Mouse (Mus musculus) thymus, adult 2 months (tissue): ENCODE data around the gene Mill2. TPM values are rescaled to one million over a fixed set of nuclear protein-coding genes. Genes with fewer than 3 reads are reported as not detected.

Source experiments
- DNase-seq: peaks from one replicate; pipeline ENCODE4 v3.0.0; 2021
- H3K27ac ChIP-seq: fragments of 200-500 bp; 2 replicates; pipeline ENCODE4 v1.5.1; 2012; ENCODE audit warnings: low read length, control low read depth; ENCODE audit not compliant: control insufficient read depth, insufficient read depth
- H3K27me3 ChIP-seq: fragments of 200-500 bp; 2 replicates; pipeline ENCODE4 v1.6.1; 2012; ENCODE audit warnings: mild to moderate bottlenecking, low read length, moderate library complexity, mixed read lengths; ENCODE audit not compliant: control insufficient read depth, insufficient read depth
- H3K36me3 ChIP-seq: fragments of 200-500 bp; 2 replicates; pipeline ENCODE4 v1.6.1; 2012; ENCODE audit warnings: mild to moderate bottlenecking, low read length, moderate library complexity; ENCODE audit not compliant: control insufficient read depth, insufficient read depth
- H3K4me1 ChIP-seq: fragments of 200-500 bp; replicated peaks from 2 replicates; pipeline ENCODE4 v1.6.1; 2012; ENCODE audit warnings: low read length; ENCODE audit not compliant: control insufficient read depth, insufficient read depth
- H3K4me3 ChIP-seq: fragments of 200-500 bp; 2 replicates; pipeline ENCODE4 v1.5.1; 2012; ENCODE audit warnings: mild to moderate bottlenecking, low read length, control low read depth, moderate library complexity; ENCODE audit not compliant: control insufficient read depth, insufficient read depth
- CTCF ChIP-seq: fragments of 200-500 bp; IDR thresholded peaks from 2 replicates; pipeline ENCODE4 v1.5.1; 2012; ENCODE audit warnings: mild to moderate bottlenecking, control low read depth, low read length, moderate library complexity, borderline replicate concordance; ENCODE audit not compliant: control insufficient read depth, poor library complexity, insufficient read depth; ENCODE audit errors: extremely low read depth
- POLR2A ChIP-seq: fragments of 200-500 bp; IDR thresholded peaks from 2 replicates; pipeline ENCODE4 v1.6.1; 2012; ENCODE audit warnings: mild to moderate bottlenecking, low read length, control low read depth, moderate library complexity; ENCODE audit not compliant: control insufficient read depth, poor library complexity, insufficient read depth; ENCODE audit errors: extremely low read depth
- WGBS: fragments of 180-500 bp; shearing (Covaris S2); methylation state at CpG from one replicate; pipeline ENCODE4 v1.1.7; 2018; 5-methylcytosine and 5-hydroxymethylcytosine counted together
- polyA plus RNA-seq: library from polyadenylated mRNA; depleted of rRNA; stranded (reverse); fragments of >200 nt; gene quantifications from 2 replicates; pipeline ENCODE4 v1.2.3, GENCODE M21; 2012

Gene Mill2
- polyA plus RNA-seq, 1 experiment = 1.6 TPM

DNA sequence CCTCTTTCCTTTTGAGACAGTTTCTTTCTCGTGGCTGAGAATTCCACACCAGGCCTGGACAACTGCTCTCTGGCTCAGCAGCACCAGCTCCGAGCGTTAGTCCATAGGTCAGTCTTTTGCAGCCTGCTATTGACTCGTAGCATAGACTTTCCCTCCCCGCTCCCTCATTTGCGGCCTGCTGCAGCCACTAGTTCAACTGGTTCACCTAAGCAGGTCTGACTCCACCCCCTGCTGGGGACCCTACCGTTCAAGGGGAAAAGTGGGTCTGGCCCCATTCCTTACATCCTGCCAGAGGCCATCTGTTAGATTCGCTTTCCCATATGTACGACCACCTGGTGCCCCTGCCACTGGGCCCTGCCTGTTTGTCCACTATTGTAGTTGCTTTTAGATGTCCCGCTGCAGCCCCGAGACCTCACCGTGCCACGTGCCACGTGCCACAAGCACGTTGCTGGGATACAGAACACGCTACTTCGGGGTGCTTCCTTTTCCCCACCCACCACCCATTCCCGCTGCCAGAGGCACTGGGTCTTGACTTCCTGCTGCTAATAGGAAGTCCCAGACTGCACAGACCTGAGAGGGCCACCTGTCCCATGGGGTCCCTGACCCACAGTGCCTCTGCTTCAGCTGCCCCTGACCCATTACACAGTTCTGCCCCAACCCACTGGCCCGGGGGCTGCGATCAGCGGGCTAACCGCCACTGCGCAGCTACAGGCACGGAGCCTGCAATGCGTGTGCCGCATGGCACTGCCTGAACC, 11.8 kb upstream of the Mill2 start:
- no peaks in the 10 kb centered on the region for H3K4me1 ChIP-seq
- DNase-seq = no peak
- WGBS = 78% methylated on average over 26 of the region's 26 CpGs
- H3K27ac ChIP-seq = no peak overlapping the region
- TF ChIP-seq CTCF (no peak), POLR2A (no peak)
- no peak overlapping the region for H3K4me3 ChIP-seq
- no peaks in the 10 kb centered on the region for H3K36me3 ChIP-seq
- no peaks in the 10 kb centered on the region for H3K27me3 ChIP-seq

DNA sequence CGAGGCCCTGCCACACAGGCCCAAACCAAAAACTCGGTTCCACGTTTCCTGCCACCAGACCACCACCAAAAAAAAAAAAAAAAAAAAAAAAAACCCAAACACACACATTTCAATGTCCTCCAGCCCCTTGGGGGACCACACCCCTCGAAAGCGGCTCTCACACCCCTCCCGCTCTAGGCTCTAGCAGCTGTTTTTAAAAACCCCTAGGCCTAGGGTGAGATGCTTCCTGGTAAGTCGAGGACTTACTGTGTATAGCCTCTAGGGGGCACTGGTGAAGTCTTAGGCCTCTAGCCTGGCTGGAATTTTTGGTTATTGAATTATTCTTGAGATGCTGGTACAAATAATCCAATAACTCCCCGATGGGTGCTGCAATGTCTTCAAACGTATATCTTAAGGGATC, 11.2 kb upstream of the Mill2 start:
- WGBS = 82% methylated on average over 9 of the region's 9 CpGs

DNA sequence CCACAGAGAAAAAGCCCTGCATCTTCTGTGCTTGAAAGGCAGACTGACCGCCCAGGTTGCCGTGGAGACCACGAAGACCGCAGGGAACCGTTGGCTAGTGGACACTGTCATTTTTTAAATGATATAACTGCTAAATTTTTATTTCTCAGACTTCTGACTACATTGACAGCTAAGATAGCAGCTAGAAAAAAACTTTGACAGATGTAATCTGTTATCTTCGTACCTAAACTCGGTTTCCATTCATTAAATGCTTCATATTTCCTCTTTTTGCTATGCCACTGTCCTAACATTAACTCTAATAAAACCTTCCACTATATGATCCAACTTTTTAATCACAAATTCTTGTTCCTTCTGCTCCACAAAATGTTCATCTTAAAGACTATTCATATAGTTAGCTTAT, 10.2 kb upstream of the Mill2 start:
- no peaks in the 10 kb centered on the region for H3K36me3 ChIP-seq
- DNase-seq = no peak
- H3K4me1 ChIP-seq = no peaks in the 10 kb centered on the region
- no peak overlapping the region for H3K27ac ChIP-seq
- 84% methylated on average over 7 of the region's 7 CpGs for WGBS
- no peak overlapping the region for H3K4me3 ChIP-seq
- no peak for TF ChIP-seq CTCF
- TF ChIP-seq POLR2A = no peak
- no peaks in the 10 kb centered on the region for H3K27me3 ChIP-seq

More for the DNA sequence above, 11.2 kb upstream of the Mill2 start:
- no peak overlapping the region for H3K4me3 ChIP-seq
- no peaks in the 10 kb centered on the region for H3K36me3 ChIP-seq
- TF ChIP-seq CTCF = no peak
- TF ChIP-seq POLR2A = no peak
- H3K27me3 ChIP-seq = no peaks in the 10 kb centered on the region
- no peak overlapping the region for H3K27ac ChIP-seq
- no peaks in the 10 kb centered on the region for H3K4me1 ChIP-seq
- DNase-seq = no peak

DNA sequence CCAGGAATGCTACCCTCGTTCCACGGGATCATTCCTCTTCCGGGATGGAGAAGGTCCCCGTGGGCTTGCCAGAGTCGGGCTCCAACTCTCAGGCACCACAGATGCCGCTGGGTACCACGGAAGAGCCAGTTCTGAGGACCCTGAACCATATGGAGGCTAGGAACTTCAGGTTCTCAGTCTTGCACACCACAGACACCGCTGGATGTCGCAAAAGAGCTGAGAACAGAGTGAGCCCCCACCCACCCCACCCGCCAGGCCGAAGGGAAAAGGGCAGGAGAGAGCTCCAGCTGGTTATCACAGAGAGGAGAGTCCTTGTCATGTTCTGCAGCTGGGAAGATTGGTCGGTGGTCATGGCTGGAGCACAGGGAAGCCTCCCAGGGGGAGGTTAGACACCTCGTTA, 7.5 kb upstream of the Mill2 start:
- H3K27ac ChIP-seq = no peak overlapping the region
- DNase-seq = no peak
- no peaks in the 10 kb centered on the region for H3K27me3 ChIP-seq
- TF ChIP-seq POLR2A (no peak), CTCF (no peak)
- 51% methylated on average over 13 of the region's 13 CpGs for WGBS
- H3K36me3 ChIP-seq = no peaks in the 10 kb centered on the region
- H3K4me3 ChIP-seq = no peak overlapping the region
- H3K4me1 ChIP-seq = no peaks in the 10 kb centered on the region

DNA sequence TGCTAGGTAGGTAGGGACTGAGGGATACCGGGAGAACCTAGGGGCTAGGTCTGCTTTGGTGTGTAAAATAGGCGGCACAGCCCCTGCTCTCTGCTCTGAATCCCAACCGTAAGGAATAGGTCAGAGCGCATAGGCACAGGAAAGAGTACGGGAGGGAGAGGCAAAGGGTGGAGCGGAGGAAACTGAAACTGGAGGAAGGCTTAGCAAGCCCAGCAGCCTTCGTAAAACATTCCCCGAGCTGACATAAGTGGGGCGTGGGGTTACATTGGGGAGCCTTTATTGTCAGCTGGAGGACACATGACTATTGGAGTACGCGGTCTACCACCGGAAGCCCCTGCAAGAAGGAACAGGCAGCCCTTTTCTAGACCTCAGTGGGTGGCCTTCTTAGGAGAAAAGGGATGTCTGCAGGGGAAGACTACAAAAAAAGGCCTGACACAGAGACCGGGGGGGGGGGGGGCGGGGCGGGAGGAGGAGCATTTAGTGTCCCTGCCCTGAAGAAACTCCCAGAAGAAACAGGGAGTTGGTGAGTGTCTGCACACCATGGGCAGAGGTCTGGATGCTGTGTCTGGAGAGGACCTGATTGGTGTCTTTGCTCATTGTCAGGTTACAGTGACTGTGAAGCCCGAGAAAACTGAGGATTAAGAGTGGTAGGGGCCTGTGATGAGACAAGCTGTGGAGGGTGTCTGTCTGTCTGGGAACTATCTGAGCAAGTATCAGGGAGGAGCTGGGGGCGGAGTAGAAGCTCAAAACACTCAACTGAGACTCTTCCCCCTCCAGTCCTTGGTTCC, 814 bp downstream of the Mill2 start:
- Histone ChIP-seq H3K36me3 (no peaks in the 10 kb centered on the region), H3K27me3 (no peaks in the 10 kb centered on the region), H3K27ac (peak overlapping the region; percentile 34; the same call in 1 of the 2 replicates), H3K4me1 (peaks cover 10% of the 10 kb centered on the region), H3K4me3 (peak overlapping the region; percentile 41)
- no peak for TF ChIP-seq CTCF
- no peak for TF ChIP-seq POLR2A
- DNase-seq = peak; percentile 26
- 5% methylated on average over 14 of the region's 17 CpGs for WGBS

DNA sequence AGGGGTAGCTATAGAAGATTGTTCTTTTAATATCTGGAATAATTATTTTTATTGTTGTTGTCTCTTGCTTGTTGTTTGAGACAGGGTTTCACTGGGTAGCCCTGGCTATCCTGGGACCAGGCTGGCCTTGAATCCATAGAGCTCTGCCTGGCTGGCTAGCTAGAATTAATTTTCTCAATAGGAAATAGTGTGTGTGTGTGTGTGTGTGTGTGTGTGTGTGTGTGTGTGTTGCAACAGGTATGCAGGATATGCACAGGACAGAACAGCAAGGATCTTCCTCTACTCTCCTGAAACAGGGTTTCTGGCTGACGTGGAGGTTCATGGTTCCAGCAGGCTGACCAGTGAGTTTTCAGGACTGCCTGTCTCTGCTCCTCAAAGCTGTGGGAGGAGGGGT, 1.4 kb downstream of the Mill2 start:
- 92% methylated on average over 1 of the region's 1 CpGs for WGBS
- Histone ChIP-seq H3K36me3 (no peaks in the 10 kb centered on the region), H3K27ac (no peak overlapping the region; the same call in 1 of the 2 replicates), H3K4me1 (peaks cover 10% of the 10 kb centered on the region), H3K4me3 (no peak overlapping the region), H3K27me3 (no peaks in the 10 kb centered on the region)
- DNase-seq = no peak
- TF ChIP-seq CTCF (no peak), POLR2A (no peak)
